Mouse (Mus musculus) heart, postnatal 0 days (tissue): ENCODE results near the gene Tor2a. TPM values are rescaled to one million over a fixed set of nuclear protein-coding genes. Genes with fewer than 3 reads are reported as not detected.

ENCODE experiments used
- ATAC-seq: fragments of 200-750 bp; cut with Nextera tagmentation; 2 replicates; pipeline ENCODE4 v1.8.0; 2017; ENCODE audit warnings: low read depth, moderate number of reproducible peaks, moderate library complexity; ENCODE audit not compliant: insufficient read depth
- DNase-seq: peaks from one replicate; pipeline ENCODE4 v3.0.0-alpha.2; 2016; ENCODE audit warnings: low spot score
- H3K27ac ChIP-seq: fragments of 300-500 bp; sonication (generic); 2 replicates; pipeline ENCODE4 v1.5.1; 2014; ENCODE audit warnings: low read depth, mild to moderate bottlenecking
- H3K27me3 ChIP-seq: fragments of 300-500 bp; sonication (generic); 2 replicates; pipeline ENCODE4 v1.6.1; 2014; ENCODE audit warnings: low read length, mixed read lengths; ENCODE audit not compliant: control insufficient read depth, insufficient read depth
- H3K36me3 ChIP-seq: fragments of 300-500 bp; sonication (generic); replicated peaks from 2 replicates; pipeline ENCODE4 v1.6.1; 2014; ENCODE audit warnings: low read length, mixed read lengths; ENCODE audit not compliant: control insufficient read depth, insufficient read depth
- H3K4me1 ChIP-seq: fragments of 300-500 bp; sonication (generic); 2 replicates; pipeline ENCODE4 v1.6.1; 2014; ENCODE audit warnings: antibody characterized with exemption; ENCODE audit not compliant: control insufficient read depth, insufficient read depth
- H3K4me2 ChIP-seq: fragments of 300-500 bp; sonication (generic); 2 replicates; pipeline ENCODE4 v1.6.1; 2014; ENCODE audit warnings: low read depth, mild to moderate bottlenecking, low read length, moderate library complexity
- H3K4me3 ChIP-seq: fragments of 300-500 bp; sonication (generic); 2 replicates; pipeline ENCODE4 v1.5.1; 2014; ENCODE audit warnings: low read depth, low read length
- H3K9ac ChIP-seq: fragments of 300-500 bp; sonication (generic); replicated peaks from 2 replicates; pipeline ENCODE4 v1.6.1; 2014; ENCODE audit warnings: low read depth, low read length, mixed read lengths
- H3K9me3 ChIP-seq: fragments of 300-500 bp; sonication (generic); replicated peaks from 2 replicates; pipeline ENCODE4 v1.6.1; 2016; ENCODE audit warnings: low read length; ENCODE audit not compliant: control insufficient read depth
- CTCF ChIP-seq: IDR thresholded peaks from 2 replicates; pipeline ENCODE4 v1.5.1; 2016; ENCODE audit warnings: antibody characterized with exemption, control low read depth, low read depth
- EP300 ChIP-seq: IDR thresholded peaks from 2 replicates; pipeline ENCODE4 v1.6.1; 2016; ENCODE audit warnings: antibody characterized with exemption, low read depth
- WGBS: fragments of 180-500 bp; shearing (Covaris S2); extraction: QIAGEN DNeasy Blood & Tissue Kit; methylation state at CpG from one replicate; pipeline ENCODE4 v1.1.7; 2014; 5-methylcytosine and 5-hydroxymethylcytosine counted together
- polyA plus RNA-seq: library from polyadenylated mRNA; unstranded; fragments of >200 nt; fragmentation: Nextera tagmentation; extraction: Ambion mirVana; gene quantifications from 2 replicates; pipeline ENCODE4 v1.2.1, GENCODE M21; 2015
- total RNA-seq: library from RNA; depleted of rRNA; stranded (reverse); fragments of >200 nt; gene quantifications from 2 replicates; pipeline ENCODE4 v1.2.3, GENCODE M21; 2014; ENCODE audit warnings: low replicate concordance

Gene Tor2a
- total and polyA plus RNA-seq, 2 experiments from 2014 or later, result 27.5 to 34.6 TPM

- TF ChIP-seq CTCF, result no peak
- no peak for TF ChIP-seq EP300
- Histone ChIP-seq H3K4me1 (peaks cover 4% of the 10 kb centered on the region), H3K9me3 (no peaks in the 10 kb centered on the region), H3K4me3 (no peak overlapping the region), H3K27ac (no peak overlapping the region), H3K4me2 (no peak overlapping the region), H3K36me3 (0 out of 2 replicates have a peak, but pooled peaks cover 3% of the 10 kb centered on the region), H3K27me3 (no peaks in the 10 kb centered on the region), H3K9ac (no peak overlapping the region)
- DNase-seq (no peak), ATAC-seq (no peak)
- 72% methylated on average over 6 of the region's 6 CpGs for WGBS
Measured at GRCm38 (mm10) chr2:32781710-32782109, 24.7 kb downstream of the Tor2a start.

- H3K4me2 ChIP-seq, result peak within 1 kb of the TSS; percentile 29; the same call in 1 of the 2 replicates
- H3K27me3 ChIP-seq, result no peaks in the 10 kb centered on the region
- H3K9ac ChIP-seq, result no peak within 1 kb of the TSS
- peak; percentile 76 for ATAC-seq
- H3K4me1 ChIP-seq, result peaks cover 4% of the 10 kb centered on the region
- H3K36me3 ChIP-seq, result no peaks in the 10 kb centered on the region
- no peaks in the 10 kb centered on the region for H3K9me3 ChIP-seq
- H3K4me3 ChIP-seq, result no peak within 1 kb of the TSS
- H3K27ac ChIP-seq, result peak within 1 kb of the TSS; percentile 46; the same call in 1 of the 2 replicates
- WGBS, result 51% methylated on average over 4 of the region's 4 CpGs
- peak; percentile 78 for DNase-seq
- no peak for TF ChIP-seq CTCF
- TF ChIP-seq EP300, result no peak
Measured at GRCm38 (mm10) chr2:32784048-32784681, 27.1 kb downstream of the Tor2a start, which contains the start of gene Cfap157. TSS of gene Cfap157 (minus strand) at chr2:32784428.

DNA sequence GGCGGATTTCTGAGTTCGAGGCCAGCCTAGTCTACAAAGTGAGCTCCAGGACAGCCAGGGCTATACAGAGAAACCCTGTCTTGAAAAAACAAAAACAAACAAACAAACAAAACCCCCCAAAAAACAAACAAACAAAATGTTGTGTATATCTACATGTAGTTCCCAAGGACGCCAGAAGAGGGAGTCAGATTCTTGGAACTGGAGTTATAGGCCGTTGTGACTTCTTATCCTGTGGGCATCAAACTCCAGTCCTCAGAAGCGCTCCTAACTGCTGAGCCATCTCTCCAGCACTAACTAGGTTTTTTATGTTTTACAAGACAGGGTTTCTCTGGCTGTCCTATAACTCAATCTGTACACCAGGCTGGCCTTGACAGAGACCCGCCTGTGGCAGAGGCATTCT, 30.1 kb downstream of the Tor2a start:
- WGBS, result 53% methylated on average over 6 of the region's 6 CpGs
- H3K4me1 ChIP-seq, result peaks cover 4% of the 10 kb centered on the region
- no peak overlapping the region for H3K9ac ChIP-seq
- H3K4me2 ChIP-seq, result no peak overlapping the region
- ATAC-seq, result no peak
- TF ChIP-seq EP300 (no peak), CTCF (peak; percentile 52)
- H3K27ac ChIP-seq, result no peak overlapping the region
- H3K4me3 ChIP-seq, result no peak overlapping the region
- H3K36me3 ChIP-seq, result no peaks in the 10 kb centered on the region; the same call in 1 of the 2 replicates
- H3K9me3 ChIP-seq, result no peaks in the 10 kb centered on the region
- no peaks in the 10 kb centered on the region for H3K27me3 ChIP-seq
- DNase-seq, result no peak

- no peak for ATAC-seq
- 44% methylated on average over 2 of the region's 2 CpGs for WGBS
- H3K4me3 ChIP-seq, result no peak overlapping the region
- TF ChIP-seq CTCF, result no peak
- TF ChIP-seq EP300, result no peak
- DNase-seq, result no peak
- H3K4me1 ChIP-seq, result peaks cover 4% of the 10 kb centered on the region
- H3K4me2 ChIP-seq, result no peak overlapping the region
- no peaks in the 10 kb centered on the region for H3K9me3 ChIP-seq
- no peak overlapping the region for H3K9ac ChIP-seq
- H3K27me3 ChIP-seq, result no peaks in the 10 kb centered on the region
- peaks cover 7% of the 10 kb centered on the region; the same call in 1 of the 2 replicates for H3K36me3 ChIP-seq
- H3K27ac ChIP-seq, result no peak overlapping the region
Measured at GRCm38 (mm10) chr2:32788581-32788980, 31.5 kb downstream of the Tor2a start.

- H3K27ac ChIP-seq, result peak overlapping the region; percentile 41; the same call in 1 of the 2 replicates
- WGBS, result 36% methylated on average over 6 of the region's 6 CpGs
- H3K27me3 ChIP-seq, result no peaks in the 10 kb centered on the region
- H3K4me3 ChIP-seq, result no peak overlapping the region
- no peak overlapping the region for H3K4me2 ChIP-seq
- TF ChIP-seq CTCF (no peak), EP300 (no peak)
- no peaks in the 10 kb centered on the region for H3K4me1 ChIP-seq
- ATAC-seq (peak; percentile 18; the same call in 1 of the 2 replicates), DNase-seq (peak; percentile 36)
- peaks cover 31% of the 10 kb centered on the region for H3K36me3 ChIP-seq
- H3K9me3 ChIP-seq, result no peaks in the 10 kb centered on the region
- H3K9ac ChIP-seq, result no peak overlapping the region
Measured at GRCm38 (mm10) chr2:32791297-32791696, 34.3 kb downstream of the Tor2a start.
